Mouse (Mus musculus) heart, adult 11 months (tissue): ENCODE data around the gene Prkar1b.

Experiments used
- DNase-seq: peaks from one replicate; pipeline ENCODE4 v3.0.0; 2022

Prkar1b gene

DNA sequence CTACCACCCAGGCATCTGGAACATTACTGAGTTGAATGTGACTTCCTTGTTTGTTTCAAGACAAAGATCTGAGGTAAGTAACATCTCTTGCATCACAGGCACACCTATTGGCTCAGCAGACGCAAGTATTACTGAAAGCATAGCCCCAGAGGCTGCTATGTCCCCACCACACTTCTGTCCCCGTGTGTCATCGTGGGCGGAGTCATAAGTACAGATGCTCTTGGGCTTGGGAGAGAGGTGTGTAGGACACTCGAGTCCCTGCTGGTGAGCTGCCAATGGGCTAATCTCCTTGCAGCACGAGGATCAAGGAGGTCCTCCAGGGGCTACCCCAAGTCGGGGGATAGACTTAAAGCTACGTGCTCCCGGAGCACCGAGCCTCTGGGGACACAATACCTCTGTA is 96.6 kb downstream of the Prkar1b start:
- no peak for DNase-seq

DNA sequence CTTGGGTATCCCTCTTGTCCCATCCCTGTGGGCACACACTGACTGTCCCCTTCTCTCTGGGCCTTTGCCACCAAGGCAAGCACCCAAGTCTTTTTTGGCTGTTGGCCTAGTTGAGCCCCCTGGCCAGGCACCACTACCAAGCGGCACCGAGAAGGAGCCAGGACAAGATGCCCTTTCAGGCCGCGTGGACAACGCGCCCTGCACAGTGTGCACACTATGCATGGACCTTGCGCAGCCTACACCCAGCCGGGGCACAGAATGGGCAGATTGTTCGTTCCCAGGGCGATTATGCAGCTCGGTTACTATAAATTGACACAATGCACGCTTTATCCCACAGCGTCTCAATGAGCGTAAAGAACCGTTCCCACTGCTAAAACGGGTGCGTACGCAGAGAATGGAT is 98.5 kb downstream of the Prkar1b start:
- DNase-seq: no peak

DNA sequence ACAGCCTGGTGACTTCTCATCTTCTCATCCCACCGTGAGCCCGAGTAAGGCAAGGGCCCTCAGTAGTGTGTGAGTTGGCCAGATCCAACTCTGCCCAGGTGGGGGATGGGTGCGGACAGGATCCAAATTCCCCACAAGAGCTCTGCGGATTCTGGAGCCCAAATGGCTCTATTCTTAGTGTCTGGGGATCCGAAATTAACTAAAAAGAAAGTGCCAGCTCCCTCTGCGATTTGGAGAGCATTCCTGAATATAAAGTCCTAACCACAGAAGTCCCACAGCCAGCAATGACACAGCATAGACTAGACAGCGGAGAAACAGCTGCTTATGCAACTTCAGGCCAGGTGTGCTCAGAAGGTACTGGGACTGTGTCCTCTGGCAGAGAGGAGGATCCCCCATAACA is 100.4 kb downstream of the Prkar1b start:
- no peak for DNase-seq

DNA sequence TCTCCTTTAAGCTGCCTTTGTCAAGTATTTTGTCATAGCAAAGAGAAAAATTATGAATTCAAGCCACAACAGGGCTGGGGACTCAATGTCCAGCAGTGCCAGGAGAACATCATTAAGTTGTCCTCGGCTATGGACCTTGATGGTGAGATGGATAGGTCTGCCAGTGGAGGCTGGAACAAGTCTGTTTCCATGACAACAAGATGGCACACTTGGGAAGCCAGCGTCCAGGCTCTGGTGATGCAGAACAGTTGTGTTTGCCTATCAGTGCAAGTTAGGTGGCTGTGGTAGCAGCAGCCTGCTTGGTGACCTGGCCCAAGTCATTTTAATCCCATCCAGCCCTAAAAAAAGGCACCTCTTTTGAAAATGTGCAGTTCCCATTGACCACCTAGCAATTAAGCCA is 102.6 kb downstream of the Prkar1b start:
- no peak for DNase-seq

DNA sequence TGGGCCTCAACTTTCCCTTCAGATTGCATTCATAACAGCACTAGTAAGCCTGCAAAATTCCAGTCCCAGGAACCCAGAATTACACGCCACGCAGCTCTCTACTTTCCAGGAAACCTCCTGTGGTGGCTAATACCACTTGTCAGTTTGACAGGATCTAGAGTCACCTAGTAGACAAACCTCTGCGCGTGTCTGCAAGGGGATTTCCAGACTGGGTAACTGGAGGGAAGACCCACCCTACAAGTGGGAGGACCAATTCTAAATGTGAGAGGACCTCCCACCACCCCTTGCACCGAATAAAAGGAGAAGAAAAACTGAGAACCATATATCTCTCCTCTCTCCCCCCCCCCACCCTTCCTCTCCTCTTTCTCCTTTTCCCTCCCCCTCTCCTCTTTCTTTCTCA is 103.2 kb downstream of the Prkar1b start:
- no peak for DNase-seq

DNA sequence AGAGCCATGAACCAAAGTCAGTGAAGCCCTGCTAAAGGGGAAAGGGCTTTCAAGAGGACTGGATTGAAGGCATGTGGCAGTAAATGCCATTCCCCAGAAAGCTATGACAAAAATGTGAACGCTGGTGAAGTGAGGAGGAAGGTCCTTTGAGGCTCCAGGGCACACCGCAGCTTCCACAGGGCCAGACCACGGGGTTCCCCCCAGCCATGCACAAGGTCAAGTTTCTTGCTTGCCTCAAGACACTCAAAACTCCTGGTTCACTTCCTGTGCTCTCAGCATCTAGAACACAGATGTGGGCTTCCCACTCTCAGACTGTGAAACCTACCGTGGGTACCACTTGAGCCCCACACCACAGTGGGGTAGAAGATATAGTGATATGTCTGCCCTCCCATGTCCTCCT is 106.3 kb downstream of the Prkar1b start:
- no peak for DNase-seq

DNA sequence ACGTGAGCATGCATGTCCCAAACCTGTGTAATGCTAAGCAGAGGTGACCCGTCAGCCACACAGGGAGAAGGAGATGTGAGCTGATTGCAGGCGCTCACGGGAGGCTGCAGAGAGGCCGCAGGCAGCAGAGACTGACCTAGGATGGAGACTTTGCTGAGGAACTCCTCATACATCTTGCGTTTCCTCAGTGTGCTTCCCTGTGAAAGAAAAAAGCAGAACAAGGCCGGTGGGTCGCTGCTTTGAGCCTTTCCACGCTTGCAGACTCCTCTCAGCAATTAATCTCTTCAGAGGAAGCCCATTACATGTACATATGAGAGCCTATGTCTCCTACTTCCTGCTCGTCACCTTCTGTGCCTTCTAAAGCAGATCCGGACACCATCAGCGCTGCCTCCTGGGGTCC is 107.5 kb downstream of the Prkar1b start:
- DNase-seq: no peak

DNA sequence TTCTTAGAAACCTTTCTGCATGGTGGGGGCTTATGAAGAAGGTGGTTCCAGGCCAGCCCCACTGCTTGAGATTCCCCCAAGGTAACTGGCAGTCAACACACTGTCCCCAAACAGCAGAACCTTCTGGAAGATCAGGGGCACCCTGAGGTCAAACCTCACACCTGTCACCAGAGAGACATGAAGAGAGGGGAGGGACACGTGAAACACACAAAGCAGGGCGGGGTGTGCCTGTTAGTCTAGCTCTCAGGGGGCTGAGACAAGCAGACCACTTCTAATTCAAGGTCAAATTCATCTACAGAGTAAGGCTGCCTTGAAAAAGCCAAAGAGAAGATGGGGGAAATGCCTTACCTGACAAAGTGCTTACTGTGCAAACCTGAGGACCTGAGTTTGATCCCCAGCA is 114.6 kb downstream of the Prkar1b start:
- no peak for DNase-seq

DNA sequence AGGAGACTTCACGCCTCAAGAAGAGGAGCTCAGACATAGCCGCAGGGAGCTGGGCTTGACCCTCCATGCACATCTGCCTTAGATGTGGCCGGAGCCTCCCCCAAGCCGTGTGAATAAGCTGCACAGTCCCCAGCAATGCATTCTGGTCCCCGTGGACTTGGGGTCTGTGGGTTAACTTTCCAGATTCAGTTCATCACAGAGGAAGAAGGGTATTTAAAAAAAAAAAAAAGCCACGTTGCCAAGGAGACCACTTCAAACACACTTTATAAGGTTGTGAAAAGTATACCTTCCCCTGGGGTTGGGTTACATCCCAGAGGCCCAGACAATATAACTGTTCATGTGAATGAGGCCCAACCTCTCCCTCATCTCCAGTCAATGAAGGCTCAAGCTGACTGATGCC is 115.1 kb downstream of the Prkar1b start:
- no peak for DNase-seq

DNA sequence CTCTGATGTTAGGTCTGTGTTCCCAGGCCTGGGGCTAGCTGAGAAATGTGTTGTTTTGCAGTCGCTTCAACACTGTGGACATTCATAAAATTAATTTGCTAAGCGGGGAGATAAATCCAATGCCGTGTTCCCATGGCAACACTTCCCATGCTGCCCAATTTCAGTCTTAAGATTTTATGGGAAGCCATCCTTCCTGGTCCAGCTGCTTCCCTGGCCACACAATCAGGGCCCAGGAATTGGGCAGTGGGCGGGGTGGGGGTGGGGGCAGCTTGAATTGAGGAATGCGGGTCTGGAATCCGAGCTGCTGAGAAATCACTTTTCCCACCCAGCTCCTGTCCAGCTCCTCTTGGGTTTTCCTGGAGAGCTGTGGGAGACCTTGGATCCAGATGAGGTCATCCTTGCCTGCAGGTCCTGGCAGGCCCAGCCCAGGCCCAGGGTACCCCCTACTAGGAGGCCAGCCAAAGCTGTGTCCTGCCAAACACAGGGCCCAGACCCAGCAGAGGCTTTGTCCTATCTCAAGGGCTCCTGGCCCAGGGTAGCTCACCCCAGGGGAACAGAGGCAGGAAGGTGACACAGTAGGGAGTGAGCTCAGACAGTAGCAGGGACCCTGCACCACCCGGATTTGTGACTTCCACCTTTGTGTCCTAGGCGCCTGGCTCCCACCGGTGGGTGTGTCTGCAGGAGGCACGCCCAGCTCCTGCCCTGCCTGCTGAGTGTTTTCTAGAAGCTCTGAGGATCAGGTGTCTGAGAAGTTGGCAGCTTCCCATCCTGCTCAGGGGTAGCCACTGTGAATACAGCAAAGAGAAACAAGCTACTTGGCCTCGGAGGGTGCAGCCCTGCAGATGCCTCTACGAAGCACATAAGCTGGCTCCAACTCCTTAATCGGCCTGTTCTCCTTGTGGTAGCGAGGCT is 116.1 kb downstream of the Prkar1b start:
- peak; percentile 92 for DNase-seq

DNA sequence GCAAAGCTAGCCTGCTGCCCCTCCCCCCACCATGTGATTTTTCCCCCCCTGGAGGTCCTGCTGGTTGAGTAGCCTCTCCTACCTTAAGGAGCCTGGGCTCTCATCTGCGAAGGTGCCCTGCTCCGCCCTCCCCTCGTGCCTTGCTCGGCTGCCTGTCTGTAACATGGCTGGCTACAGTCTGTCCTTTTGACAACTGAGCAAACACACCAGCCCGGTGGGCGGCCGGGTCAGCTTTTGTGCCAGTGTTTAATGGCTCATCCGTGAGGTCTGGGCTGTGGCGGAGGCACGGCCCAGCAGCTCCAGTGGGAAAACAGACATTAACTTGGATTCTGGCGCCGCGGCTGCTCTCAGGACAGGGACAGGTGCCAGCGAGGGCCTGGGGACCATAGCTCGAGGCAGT is 122.2 kb downstream of the Prkar1b start:
- DNase-seq: no peak

DNA sequence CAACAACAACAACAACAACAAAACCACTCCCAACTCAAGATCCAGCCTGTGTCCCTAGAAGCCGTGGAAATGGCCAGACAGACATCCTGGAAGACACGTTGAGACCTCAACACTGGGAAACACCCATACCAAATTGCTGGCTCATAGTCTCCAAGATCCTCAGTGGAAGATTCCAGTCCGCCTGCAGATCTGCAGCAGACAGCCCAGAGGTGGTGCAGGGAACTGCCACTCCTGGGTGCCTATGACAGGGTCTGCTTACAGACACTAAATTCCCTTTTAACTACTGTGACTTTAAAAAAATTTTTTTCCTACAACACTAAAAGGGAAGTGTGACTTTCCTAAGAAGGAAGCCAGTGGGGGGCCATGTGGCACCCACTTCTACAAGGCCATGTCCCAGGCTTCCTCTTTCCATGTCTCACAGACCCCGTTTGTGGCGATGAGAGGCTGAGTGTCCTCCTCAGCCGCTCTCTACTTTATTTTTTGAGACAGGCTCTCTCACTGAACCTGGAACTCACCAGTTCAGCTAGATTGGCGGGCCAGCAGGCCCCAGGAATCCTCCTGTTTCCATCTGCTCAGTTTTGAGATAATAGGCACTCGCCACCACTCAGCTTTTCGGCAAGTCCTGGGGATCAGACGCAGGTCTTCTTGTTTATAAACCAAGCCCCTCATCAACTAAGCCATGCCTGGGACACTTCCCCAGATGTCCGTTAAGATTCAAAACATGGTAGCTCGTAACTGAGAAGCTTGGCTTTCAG is 125.3 kb downstream of the Prkar1b start:
- DNase-seq: peak; percentile 96

DNA sequence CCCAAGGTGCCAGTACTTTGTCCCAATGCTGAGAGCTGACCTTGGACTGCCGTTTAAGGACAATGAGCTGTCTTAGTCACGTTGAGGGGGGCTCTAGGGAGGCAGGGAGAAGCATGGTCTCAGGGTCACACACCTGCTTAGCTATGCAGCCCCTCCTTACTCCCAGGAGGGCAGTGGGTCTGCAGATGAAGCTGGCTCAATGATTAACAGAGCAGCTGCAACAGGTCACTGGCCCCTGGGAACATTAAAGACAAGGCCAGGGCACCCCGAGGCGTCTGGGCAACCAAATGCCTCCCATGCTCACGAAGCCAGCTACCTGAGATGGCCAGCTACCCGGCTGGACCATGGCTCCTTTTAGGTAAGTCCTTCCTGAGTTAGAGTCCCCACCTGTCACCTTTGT is 129.2 kb downstream of the Prkar1b start:
- no peak for DNase-seq

DNA sequence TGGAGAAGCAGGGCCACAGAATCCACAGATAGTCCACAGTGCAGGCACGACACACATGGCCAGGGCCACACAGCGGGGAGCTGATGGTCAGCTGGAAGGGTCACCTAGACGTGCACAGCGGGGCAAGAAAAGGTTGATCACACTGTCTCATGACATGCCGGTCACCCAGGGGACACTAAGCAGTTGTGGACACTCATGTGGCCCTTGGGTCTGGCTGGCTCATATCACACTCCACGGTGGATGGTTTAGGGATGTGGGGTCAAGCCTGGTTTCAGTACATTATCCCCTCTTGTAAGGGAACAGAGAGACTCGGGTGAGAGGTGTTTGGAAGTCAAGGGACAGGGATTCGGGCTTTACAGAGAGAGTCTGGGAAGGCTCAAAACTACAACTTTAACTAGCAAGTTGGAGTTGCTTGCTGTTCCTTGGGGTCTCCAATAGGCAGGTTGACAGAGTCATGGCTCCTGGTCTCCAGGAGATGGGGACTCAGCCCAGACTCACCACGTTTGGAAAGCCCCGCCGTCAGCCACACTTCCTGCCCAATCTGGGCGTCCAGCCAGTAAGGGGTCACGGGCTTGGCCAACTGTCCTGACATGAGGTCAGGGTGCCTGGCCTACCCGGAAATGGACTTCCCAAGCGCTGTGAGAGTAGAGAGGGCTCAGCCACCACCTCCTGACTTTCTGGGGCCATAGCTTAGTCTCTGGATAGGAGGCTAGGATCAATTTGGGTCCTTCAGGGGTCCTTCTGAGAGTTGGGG is 132.3 kb downstream of the Prkar1b start:
- peak; percentile 99 for DNase-seq

DNA sequence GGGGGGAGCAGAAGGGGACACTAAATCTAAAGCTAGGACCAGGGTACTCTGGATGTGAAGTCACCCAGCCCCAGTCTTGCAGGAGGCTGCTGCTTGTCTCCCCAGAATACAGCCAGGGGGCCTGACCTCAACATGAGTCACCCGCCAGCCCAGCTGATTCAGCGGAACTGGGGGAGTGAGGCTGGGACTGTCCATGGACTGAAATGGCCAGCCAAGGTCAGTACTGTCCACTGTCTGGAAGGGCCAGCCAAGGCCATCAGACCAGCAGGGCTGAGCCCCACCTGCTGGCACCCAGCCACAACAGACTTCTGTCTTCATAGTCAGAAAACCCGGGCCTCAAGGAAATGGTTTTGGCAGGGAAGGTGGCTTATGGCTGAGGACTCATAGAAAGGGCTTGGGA is 134.7 kb downstream of the Prkar1b start:
- peak; percentile 99 for DNase-seq

DNA sequence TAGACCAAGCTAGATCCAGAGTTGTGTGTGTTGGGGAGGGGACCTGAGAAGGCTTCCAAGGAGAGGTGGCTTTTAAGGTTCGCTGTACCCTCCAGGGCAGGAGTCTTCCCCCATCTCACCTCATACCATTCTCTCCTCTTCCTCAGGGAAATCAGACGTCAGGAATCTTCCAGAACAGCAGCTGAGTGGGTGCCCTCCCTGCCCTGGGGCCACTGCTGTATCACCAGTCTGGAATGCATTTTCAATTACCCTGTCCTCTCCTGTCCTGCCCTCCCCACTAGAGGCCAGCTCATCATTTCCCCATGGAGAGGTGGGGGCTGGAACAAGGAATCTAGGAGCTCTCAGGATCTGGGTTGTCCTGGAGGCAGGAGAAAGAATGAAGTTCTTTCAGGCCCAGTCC is 139.2 kb downstream of the Prkar1b start:
- no peak for DNase-seq

DNA sequence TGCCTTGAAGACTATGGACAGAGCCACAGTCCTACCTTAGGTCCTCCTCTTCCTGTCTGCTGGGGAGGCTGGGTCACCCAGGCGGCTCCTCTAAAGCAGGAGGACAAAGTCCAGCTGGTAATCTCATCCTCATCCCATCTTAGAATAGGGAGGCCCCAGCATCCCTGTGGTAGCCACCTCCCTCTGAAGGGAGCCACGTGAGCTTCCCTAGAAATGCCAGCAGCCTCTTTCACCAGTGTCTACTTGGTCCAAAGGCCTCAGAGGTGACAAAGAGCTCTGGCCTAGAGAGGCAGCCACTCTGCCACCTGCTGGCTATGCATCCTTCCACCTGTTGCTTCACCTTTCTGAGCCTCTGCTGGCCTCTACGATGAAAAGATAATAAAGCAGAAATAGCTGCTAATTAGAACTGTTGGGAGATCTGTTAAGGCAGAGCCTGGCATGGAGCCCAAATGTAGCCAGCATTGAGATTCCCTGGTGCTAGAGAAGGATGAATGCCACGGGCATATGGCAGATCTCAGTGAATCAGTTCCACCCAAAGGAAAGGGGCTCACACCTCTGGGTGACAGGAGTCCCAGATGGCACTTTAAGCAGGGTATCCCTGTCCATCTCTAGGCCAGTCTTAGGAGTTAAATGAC is 142.5 kb downstream of the Prkar1b start:
- DNase-seq: no peak

DNA sequence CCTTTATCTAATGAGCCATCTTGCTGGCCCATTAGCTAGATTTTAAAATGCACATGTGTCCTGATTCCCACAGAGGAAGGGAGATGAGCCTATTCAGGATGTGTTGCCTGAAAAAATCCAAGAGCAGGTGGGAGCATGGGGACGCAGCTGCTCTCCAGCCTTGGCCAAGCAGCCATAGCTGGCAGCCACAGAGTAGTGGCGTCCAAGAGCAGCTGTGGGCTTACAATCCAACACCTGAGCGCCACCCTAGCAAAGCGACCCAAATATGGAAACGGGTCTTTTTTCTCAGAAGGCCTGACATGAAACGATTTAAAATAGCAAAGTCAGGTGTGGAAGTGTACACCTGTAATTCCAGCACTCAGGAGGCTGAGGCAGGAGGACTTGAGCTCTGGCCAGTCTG is 145.2 kb downstream of the Prkar1b start:
- DNase-seq: no peak

DNA sequence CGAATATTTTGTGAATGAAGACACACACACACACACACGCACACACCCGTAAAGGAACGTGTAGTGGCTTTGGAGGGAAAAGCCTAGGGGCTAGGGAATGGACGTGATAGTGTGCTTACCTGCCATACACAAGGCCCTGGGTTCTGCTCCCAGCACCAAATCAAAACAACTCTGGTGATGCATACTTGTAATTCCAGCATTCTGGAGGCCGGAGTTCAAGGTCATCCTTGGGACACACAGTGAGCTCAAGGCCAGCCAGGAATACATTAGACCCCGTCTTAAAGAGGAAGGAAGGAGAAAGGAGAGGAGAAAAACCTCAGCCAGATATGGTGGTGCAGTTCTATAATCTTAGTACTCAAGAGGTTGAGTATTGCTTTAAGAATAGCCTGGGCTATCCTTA is 150.1 kb downstream of the Prkar1b start:
- no peak for DNase-seq

DNA sequence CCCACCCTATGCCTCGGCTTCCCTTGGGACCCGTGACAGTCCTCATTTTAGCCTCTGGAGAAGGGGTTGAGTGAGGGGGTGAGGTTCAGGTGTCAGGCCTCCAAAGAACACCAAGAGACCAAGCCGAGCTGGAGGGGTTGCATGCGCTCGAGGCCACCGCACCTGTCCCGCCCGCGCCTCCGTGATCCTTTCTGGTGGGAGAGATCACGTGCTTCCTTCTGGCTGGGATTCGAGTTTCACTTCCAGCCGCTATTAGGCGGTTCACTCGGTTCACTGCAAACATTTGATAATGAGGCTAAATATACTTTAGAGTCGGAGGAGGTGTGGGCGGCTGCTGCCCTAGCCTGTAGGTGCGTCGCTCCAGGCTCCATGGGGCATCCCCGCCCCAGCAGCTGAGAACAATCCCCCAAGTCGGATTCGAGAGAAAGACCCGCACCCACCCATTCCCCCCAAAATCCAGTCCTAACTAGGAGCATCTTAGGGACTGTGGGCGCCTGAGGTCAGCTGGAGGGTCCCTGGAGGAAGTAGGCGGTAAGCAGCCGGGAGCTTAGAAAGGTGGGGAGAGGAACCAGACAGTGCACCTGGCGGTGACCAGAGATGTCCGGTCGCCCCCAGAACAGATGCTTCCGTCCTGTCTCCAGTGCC is 151.7 kb downstream of the Prkar1b start:
- DNase-seq: peak; percentile 98

DNA sequence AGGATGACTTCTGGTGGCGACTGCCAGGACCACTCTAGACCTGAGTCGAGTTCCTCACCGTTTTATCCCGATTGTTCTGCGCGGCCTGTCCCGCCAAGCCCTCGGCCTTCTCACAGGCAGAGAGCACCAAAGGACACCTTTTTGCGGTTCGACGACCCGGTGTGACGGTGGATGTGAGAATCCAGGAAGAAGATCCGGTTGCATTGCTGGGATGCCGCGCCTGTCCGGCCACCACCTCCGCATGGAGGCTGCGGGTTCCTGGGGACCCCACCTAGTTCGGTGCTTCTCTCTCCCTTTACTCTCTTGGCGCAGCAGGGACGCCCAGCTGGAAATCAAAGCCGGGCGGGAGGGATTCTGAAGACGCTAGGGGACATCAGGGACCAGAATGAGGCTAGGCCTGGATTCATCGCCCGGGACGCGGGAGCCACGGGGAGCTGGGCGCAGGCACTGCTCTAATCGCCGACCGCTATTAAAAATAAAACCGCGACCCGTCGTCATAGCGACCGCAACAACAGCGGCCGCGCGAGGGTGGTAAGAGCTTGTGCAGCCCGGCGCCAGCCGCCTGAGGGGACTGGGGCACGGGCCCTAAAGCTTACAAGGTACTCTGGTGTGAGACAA is 152.5 kb downstream of the Prkar1b start, which contains the start of gene Pdgfa:
TSS of gene Pdgfa (minus strand) at position 200 of the 618 bp plus-strand sequence.
- peak; percentile 99 for DNase-seq
